Mouse (Mus musculus) regulatory T cell (primary cell): ENCODE measurements around the gene Srp72.
"Not testable (repeated sequence)": the region's sequence is repeated elsewhere in the genome, so short reads cannot be mapped to it uniquely, and the experiment has no call there.

Experiments
- in situ Hi-C: fragments of 300-600 bp; cut with MboI, MseI; formaldehyde crosslinking; loops from one replicate; pipeline ENCODE4 v1.15.1; 2025; ENCODE audit warnings: high pct_unique_total_duplicates

Gene Srp72

GRCm38 (mm10) chr5:76962545-76962944 is 11.9 kb upstream of the Srp72 start:
- in situ Hi-C loops: no loop called here

- in situ Hi-C loops: no loop called here
These were observed 9.8 kb upstream of the Srp72 start for GRCm38 (mm10) chr5:76964651-76965050.

- in situ Hi-C loops: no loop called here
These were observed 5.2 kb upstream of the Srp72 start for GRCm38 (mm10) chr5:76969250-76969649.

- in situ Hi-C loops: not testable (repeated sequence)
These were observed 3.4 kb upstream of the Srp72 start for GRCm38 (mm10) chr5:76971115-76971514.

GRCm38 (mm10) chr5:76973488-76973887 is 995 bp upstream of the Srp72 start:
- in situ Hi-C loops: no loop called here

GRCm38 (mm10) chr5:76974207-76974553 is 303 bp upstream of the Srp72 start:
- in situ Hi-C loops: no loop called here

- in situ Hi-C loops: loop anchor here (5.0 kb wide), 1 partner anchor 342 kb away; no protein-coding TSS in a partner anchor
These were observed 1.3 kb downstream of the Srp72 start for GRCm38 (mm10) chr5:76975736-76976135.

- in situ Hi-C loops: no loop called here
These were observed 9.5 kb downstream of the Srp72 start for GRCm38 (mm10) chr5:76984015-76984414.

- in situ Hi-C loops: no loop called here
These were observed 16.3 kb downstream of the Srp72 start for GRCm38 (mm10) chr5:76990789-76991188.

- in situ Hi-C loops: no loop called here
These were observed 18.8 kb downstream of the Srp72 start for GRCm38 (mm10) chr5:76993174-76993814.

- in situ Hi-C loops: no loop called here
These were observed 23.9 kb downstream of the Srp72 start for GRCm38 (mm10) chr5:76998416-76998815.

GRCm38 (mm10) chr5:77001192-77001591 is 26.7 kb downstream of the Srp72 start:
- in situ Hi-C loops: no loop called here

GRCm38 (mm10) chr5:77004051-77004821 is 29.8 kb downstream of the Srp72 start, which contains the start of gene Arl9:
TSS of gene Arl9 (plus strand) at chr5:77004055.
- in situ Hi-C loops: no loop called here

GRCm38 (mm10) chr5:77010352-77010751 is 35.9 kb downstream of the Srp72 start:
- in situ Hi-C loops: no loop called here

- in situ Hi-C loops: no loop called here
These were observed 36.6 kb downstream of the Srp72 start for GRCm38 (mm10) chr5:77011082-77011481.

GRCm38 (mm10) chr5:77013171-77013570 is 38.7 kb downstream of the Srp72 start:
- in situ Hi-C loops: no loop called here

GRCm38 (mm10) chr5:77015544-77016482 is 41.3 kb downstream of the Srp72 start, which contains the start of gene Thegl:
TSS of gene Thegl (plus strand) at chr5:77016023.
- in situ Hi-C loops: no loop called here

- in situ Hi-C loops: no loop called here
These were observed 53.6 kb downstream of the Srp72 start for GRCm38 (mm10) chr5:77028034-77028433.

GRCm38 (mm10) chr5:77029735-77030134 is 55.3 kb downstream of the Srp72 start:
- in situ Hi-C loops: no loop called here

GRCm38 (mm10) chr5:77035101-77035500 is 60.6 kb downstream of the Srp72 start:
- in situ Hi-C loops: not testable (repeated sequence)

- in situ Hi-C loops: no loop called here
These were observed 64.0 kb downstream of the Srp72 start for GRCm38 (mm10) chr5:77038451-77038850.

GRCm38 (mm10) chr5:77039391-77039790 is 64.9 kb downstream of the Srp72 start:
- in situ Hi-C loops: no loop called here
